Mouse (Mus musculus) heart, adult 9 months (tissue): ENCODE measurements around the gene Kcp.

Experiments used
- DNase-seq, 2 experiments: peaks; one replicate each; pipeline ENCODE4 v3.0.0; 2022; ENCODE audit warnings: low spot score in 2 of 2

Gene Kcp

GRCm38 (mm10) chr6:29523301-29524033 is 15.7 kb upstream of the Kcp start:
- DNase-seq, result no peak

GRCm38 (mm10) chr6:29522626-29523300 is 15.0 kb upstream of the Kcp start:
- no peak for DNase-seq

GRCm38 (mm10) chr6:29517139-29517538 is 9.4 kb upstream of the Kcp start:
- DNase-seq, result peak; percentile 49 to 63

- DNase-seq, result peak; percentile 56 to 61
Measured at GRCm38 (mm10) chr6:29513284-29513683, 5.5 kb upstream of the Kcp start.

- DNase-seq, result peak; percentile 55 to 61
Measured at GRCm38 (mm10) chr6:29509086-29509485, 1.3 kb upstream of the Kcp start.

- no peak for DNase-seq
Measured at GRCm38 (mm10) chr6:29506834-29507233, 918 bp downstream of the Kcp start.

GRCm38 (mm10) chr6:29505493-29505892 is 2.3 kb downstream of the Kcp start:
- DNase-seq, result no peak

- no peak for DNase-seq
Measured at GRCm38 (mm10) chr6:29501599-29501998, 6.2 kb downstream of the Kcp start.

GRCm38 (mm10) chr6:29500810-29501209 is 6.9 kb downstream of the Kcp start:
- DNase-seq, result no peak

GRCm38 (mm10) chr6:29500177-29500576 is 7.6 kb downstream of the Kcp start:
- no peak for DNase-seq

GRCm38 (mm10) chr6:29497791-29498190 is 10.0 kb downstream of the Kcp start:
- DNase-seq, result no peak

GRCm38 (mm10) chr6:29496270-29496669 is 11.5 kb downstream of the Kcp start:
- DNase-seq, result no peak

GRCm38 (mm10) chr6:29494101-29494500 is 13.7 kb downstream of the Kcp start:
- DNase-seq, result no peak

- DNase-seq, result no peak
Measured at GRCm38 (mm10) chr6:29485951-29486350, 21.8 kb downstream of the Kcp start.

- DNase-seq, result no peak
Measured at GRCm38 (mm10) chr6:29484716-29485559, 22.8 kb downstream of the Kcp start.

- no peak for DNase-seq
Measured at GRCm38 (mm10) chr6:29482691-29483090, 25.1 kb downstream of the Kcp start.

- DNase-seq, result no peak
Measured at GRCm38 (mm10) chr6:29474736-29475135, 33.0 kb downstream of the Kcp start.

- peak; percentile 61 for DNase-seq
Measured at GRCm38 (mm10) chr6:29473941-29474691, 33.6 kb downstream of the Kcp start.

GRCm38 (mm10) chr6:29471137-29471536 is 36.6 kb downstream of the Kcp start, which contains the start of gene Atp6v1fnb:
TSS of gene Atp6v1fnb (plus strand) at chr6:29471437.
- DNase-seq, result no peak

- DNase-seq, result no peak
Measured at GRCm38 (mm10) chr6:29468851-29469250, 38.9 kb downstream of the Kcp start.

- DNase-seq, result peak; percentile 84 to 91
Measured at GRCm38 (mm10) chr6:29467583-29468354, 40.0 kb downstream of the Kcp start, which contains the start of gene Atp6v1f. TSS of gene Atp6v1f (plus strand) at chr6:29467718.
